Mouse (Mus musculus): ENCODE measurements around the gene Ccdc60. TPM values are rescaled to one million over a fixed set of nuclear protein-coding genes. Genes with fewer than 3 reads are reported as not detected.

The Ccdc60 gene
- total RNA-seq, 4 experiments from 2014 or later = not detected

- no peak for DNase-seq (ENCODE audit: low spot score)
Observed at GRCm38 (mm10) chr5:116271511-116272227, 17.1 kb downstream of the Ccdc60 start.

- DNase-seq (ENCODE audit: low spot score) = no peak
Observed at GRCm38 (mm10) chr5:116269212-116270145, 19.3 kb downstream of the Ccdc60 start.

- no peak for DNase-seq (ENCODE audit: low spot score)
Observed at GRCm38 (mm10) chr5:116262689-116263088, 26.1 kb downstream of the Ccdc60 start.

- no peak for DNase-seq (ENCODE audit: low spot score)
Observed at GRCm38 (mm10) chr5:116261944-116262343, 26.8 kb downstream of the Ccdc60 start.

GRCm38 (mm10) chr5:116260356-116260755, 28.4 kb downstream of the Ccdc60 start:
- DNase-seq (ENCODE audit: low spot score) = no peak

GRCm38 (mm10) chr5:116258321-116258860, 30.4 kb downstream of the Ccdc60 start:
- DNase-seq (ENCODE audit: low spot score) = no peak

GRCm38 (mm10) chr5:116253914-116254313, 34.9 kb downstream of the Ccdc60 start:
- DNase-seq (ENCODE audit: low spot score) = no peak

GRCm38 (mm10) chr5:116252186-116252585, 36.6 kb downstream of the Ccdc60 start:
- DNase-seq (ENCODE audit: low spot score) = no peak

- no peak for DNase-seq (ENCODE audit: low spot score)
Observed at GRCm38 (mm10) chr5:116246642-116247041, 42.1 kb downstream of the Ccdc60 start.

- peak; percentile 21 for DNase-seq (ENCODE audit: low spot score)
Observed at GRCm38 (mm10) chr5:116244476-116244875, 44.3 kb downstream of the Ccdc60 start.

GRCm38 (mm10) chr5:116243622-116244021, 45.2 kb downstream of the Ccdc60 start:
- DNase-seq (ENCODE audit: low spot score) = no peak

- peak; percentile 40 for DNase-seq (ENCODE audit: low spot score)
Observed at GRCm38 (mm10) chr5:116231841-116232643, 56.7 kb downstream of the Ccdc60 start.

GRCm38 (mm10) chr5:116228414-116228813, 60.4 kb downstream of the Ccdc60 start:
- no peak for DNase-seq (ENCODE audit: low spot score)

- no peak for DNase-seq (ENCODE audit: low spot score)
Observed at GRCm38 (mm10) chr5:116224023-116224422, 64.8 kb downstream of the Ccdc60 start.

GRCm38 (mm10) chr5:116221916-116222315, 66.9 kb downstream of the Ccdc60 start:
- no peak for DNase-seq (ENCODE audit: low spot score)

- DNase-seq (ENCODE audit: low spot score) = no peak
Observed at GRCm38 (mm10) chr5:116219288-116219687, 69.5 kb downstream of the Ccdc60 start.

GRCm38 (mm10) chr5:116212706-116213105, 76.1 kb downstream of the Ccdc60 start:
- DNase-seq (ENCODE audit: low spot score) = no peak

- DNase-seq (ENCODE audit: low spot score) = no peak
Observed at GRCm38 (mm10) chr5:116209378-116210091, 79.2 kb downstream of the Ccdc60 start.

- DNase-seq (ENCODE audit: low spot score) = no peak
Observed at GRCm38 (mm10) chr5:116208741-116209368, 79.9 kb downstream of the Ccdc60 start.

- DNase-seq (ENCODE audit: low spot score) = no peak
Observed at GRCm38 (mm10) chr5:116202692-116203091, 86.1 kb downstream of the Ccdc60 start.

All from heart, adult 8-10 months (tissue).